ENCODE assay signal across 10 mouse cellular contexts in the genomic region with DNA sequence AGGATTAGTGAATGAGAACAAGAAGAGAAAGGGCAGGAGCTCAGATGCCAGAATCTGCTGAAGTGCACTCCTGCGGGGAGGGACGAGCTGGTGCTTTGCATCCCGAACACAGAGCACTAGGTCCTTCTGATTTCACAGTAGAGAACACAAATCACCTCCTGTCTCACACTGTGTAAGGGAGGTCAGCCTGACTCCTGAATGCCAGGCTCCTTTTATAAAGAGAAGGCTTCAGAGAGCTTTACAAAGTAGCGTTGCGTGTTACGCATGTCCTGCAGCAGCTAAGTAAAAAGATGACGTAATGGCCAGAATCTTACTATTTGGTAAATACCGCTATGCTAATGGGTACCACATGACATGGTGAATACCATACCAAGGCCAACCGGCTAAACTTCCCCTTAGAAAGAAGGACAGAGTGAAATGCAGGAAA. TPM values are rescaled to one million over a fixed set of nuclear protein-coding genes. Genes with fewer than 3 reads are reported as not detected.
DNase-seq lines count a peak whose midpoint lies in the region; ATAC-seq and TF ChIP-seq lines count a peak whose summit lies in the region.
"Had no signal": no experiment of that assay in that cellular context is flagged by ENCODE, and none has a peak within 500 bp of the region (broad histone marks: within the 10 kb centered on the region; RNA-seq: fewer than 3 reads in every experiment).

No protein-coding gene starts in this region.

- H3K4me1 ChIP-seq in lung, embryonic 14.5 days (ENCODE audit: insufficient read depth) = peaks cover 4% of the 10 kb centered on the region
- peaks cover 15% of the 10 kb centered on the region for H3K4me1 ChIP-seq in limb, embryonic 14.5 days (ENCODE audit: control insufficient read depth, insufficient read depth, low read length)
- H3K4me1 ChIP-seq in neural tube, embryonic 14.5 days (ENCODE audit: control insufficient read depth, insufficient read depth, low read length) = peaks cover 14% of the 10 kb centered on the region; the same call in 1 of the 2 replicates

- TF ChIP-seq CTCF in lung, embryonic 14.5 days (IDR thresholded peaks at IDR 0.05; ENCODE audit: low read depth) = no peak

- no peak for TF ChIP-seq POLR2A in limb, embryonic 14.5 days (IDR thresholded peaks at IDR 0.05; ENCODE audit: borderline replicate concordance, extremely low read depth, insufficient read depth, insufficient read length)

- no peak for ATAC-seq in lung, embryonic 14.5 days (ENCODE audit: insufficient read depth)
- peak; percentile 17; the same call in 1 of the 2 replicates for ATAC-seq in limb, embryonic 14.5 days (ENCODE audit: low FRiP score, low read depth)
- peak; percentile 82 for ATAC-seq in neural tube, embryonic 14.5 days (ENCODE audit: low read depth)

- H3K9me3 ChIP-seq in lung, embryonic 14.5 days (ENCODE audit: low read depth, low read length) = no peaks in the 10 kb centered on the region
- H3K9me3 ChIP-seq in limb, embryonic 14.5 days (ENCODE audit: control insufficient read depth, low read length) = no peaks in the 10 kb centered on the region
- H3K9me3 ChIP-seq in neural tube, embryonic 14.5 days (ENCODE audit: control insufficient read depth, low read length) = no peaks in the 10 kb centered on the region

- H3K27ac ChIP-seq in lung, embryonic 14.5 days (ENCODE audit: low read depth) = peak overlapping the region; percentile 15; the same call in 1 of the 2 replicates
- no peak overlapping the region for H3K27ac ChIP-seq in limb, embryonic 14.5 days (replicated peaks; ENCODE audit: low read depth, low read length)
- H3K27ac ChIP-seq in neural tube, embryonic 14.5 days (ENCODE audit: low read depth, low read length) = 0 out of 2 replicates have a peak overlapping the region, but pooled peaks have one; percentile 23

- WGBS in lung, embryonic 14.5 days = 63% methylated on average over 9 of the region's 9 CpGs
- WGBS in limb, embryonic 14.5 days = 25% methylated on average over 9 of the region's 9 CpGs
- WGBS in neural tube, embryonic 14.5 days = 11% methylated on average over 9 of the region's 9 CpGs

- no peak overlapping the region for H3K4me2 ChIP-seq in lung, embryonic 14.5 days
- no peak overlapping the region for H3K4me2 ChIP-seq in limb, embryonic 14.5 days (replicated peaks; ENCODE audit: low read depth, low read length, severe bottlenecking)
- no peak overlapping the region for H3K4me2 ChIP-seq in neural tube, embryonic 14.5 days (ENCODE audit: low read depth, low read length)

- H3K27me3 ChIP-seq in lung, embryonic 14.5 days (ENCODE audit: insufficient read depth, low read length) = no peaks in the 10 kb centered on the region
- H3K27me3 ChIP-seq in limb, embryonic 14.5 days (ENCODE audit: control insufficient read depth, insufficient read depth, low read length) = no peaks in the 10 kb centered on the region
- H3K27me3 ChIP-seq in neural tube, embryonic 14.5 days (ENCODE audit: control insufficient read depth, insufficient read depth, low read length) = no peaks in the 10 kb centered on the region

- no peak overlapping the region for H3K4me3 ChIP-seq in lung, embryonic 14.5 days (ENCODE audit: low read depth, low read length)
- no peak overlapping the region for H3K4me3 ChIP-seq in limb, embryonic 14.5 days (replicated peaks; ENCODE audit: low read length)
- no peak overlapping the region for H3K4me3 ChIP-seq in neural tube, embryonic 14.5 days (ENCODE audit: low read depth, low read length)

- H3K9ac ChIP-seq in lung, embryonic 14.5 days = no peak overlapping the region
- no peak overlapping the region for H3K9ac ChIP-seq in limb, embryonic 14.5 days (ENCODE audit: low read depth, low read length, severe bottlenecking)
- H3K9ac ChIP-seq in neural tube, embryonic 14.5 days (replicated peaks; ENCODE audit: low read depth, low read length) = no peak overlapping the region

- H3K36me3 ChIP-seq in lung, embryonic 14.5 days (ENCODE audit: insufficient read depth) = no peaks in the 10 kb centered on the region
- H3K36me3 ChIP-seq in limb, embryonic 14.5 days (ENCODE audit: control insufficient read depth, insufficient read depth, low read length) = no peaks in the 10 kb centered on the region
- no peaks in the 10 kb centered on the region for H3K36me3 ChIP-seq in neural tube, embryonic 14.5 days (ENCODE audit: control insufficient read depth, insufficient read depth, low read length)

- DNase-seq in adrenal gland, adult (ENCODE audit: inconsistent age in 2 of 2, low spot score in 1 of 2) = peak; percentile 48 to 78
- DNase-seq in adrenal gland, adult 18-20 months (ENCODE audit: low spot score in 2 of 2) = no peak
- DNase-seq in lung, embryonic 14.5 days = no peak
- no peak for DNase-seq in lung, postnatal 4 days
- no peak for DNase-seq in limb, embryonic 14.5 days (ENCODE audit: low spot score)
- DNase-seq in gastrocnemius, adult 8-10 months (ENCODE audit: low spot score in 2 of 2) = no peak
- no peak for DNase-seq in kidney, postnatal 25 days
- DNase-seq: adrenal gland, postnatal 10 days had no signal

RNA-seq across cellular contexts. Expression of gene App, which starts 34.4 kb away (rescaled TPM):
- 100 to 1,000 TPM; 320 to 335 TPM for total RNA-seq in adrenal gland, adult 18-20 months (2021)
- 229 and 231 TPM in 2 replicates for polyA plus RNA-seq in lung, embryonic 14.5 days (2014; fragmentation: Nextera tagmentation; extraction: Ambion mirVana)
- polyA plus RNA-seq in limb, embryonic 14.5 days (2012; rRNA removed) = 307 and 326 TPM in 2 replicates
- 206 and 221 TPM in 2 replicates for polyA plus RNA-seq in limb, embryonic 14.5 days (2014; fragmentation: Nextera tagmentation; extraction: Ambion mirVana)
- 455 and 516 TPM in 2 replicates for polyA plus RNA-seq in neural tube, embryonic 14.5 days (2014; fragmentation: Nextera tagmentation; extraction: Ambion mirVana)
- total RNA-seq in gastrocnemius, adult 8-10 months (2022) = 10 to 100 TPM; 55.2 to 84.5 (median 64.2) TPM
- total RNA-seq: MEL had no signal

Comparison
In these comparisons a context has a peak if more than half of its experiments do, and no peak if none do; other contexts are left out.
1. DNase-seq: peak in adrenal gland, adult (2 of 2); none in adrenal gland, adult 18-20 months (0 of 2), lung, embryonic 14.5 days (single experiment), lung, postnatal 4 days (0 of 2), limb, embryonic 14.5 days (single experiment), gastrocnemius, adult 8-10 months (0 of 2) and kidney, postnatal 25 days (0 of 2).